Mouse (Mus musculus) kidney, adult 2 months (tissue): Measurements from ENCODE around the gene Dpf1. TPM values are rescaled to one million over a fixed set of nuclear protein-coding genes. Genes with fewer than 3 reads are reported as not detected.

Experiments used
- DNase-seq: peaks from one replicate; pipeline ENCODE4 v3.0.0; 2021
- H3K27ac ChIP-seq: fragments of 200-500 bp; 2 replicates; pipeline ENCODE4 v1.5.1; 2012; ENCODE audit warnings: low read depth, low read length, control low read depth, inconsistent platforms; ENCODE audit not compliant: insufficient read depth
- H3K27me3 ChIP-seq: fragments of 200-500 bp; replicated peaks from 2 replicates; pipeline ENCODE4 v1.6.1; 2012; ENCODE audit warnings: mild to moderate bottlenecking, moderate library complexity, low read length, inconsistent platforms; ENCODE audit not compliant: control insufficient read depth, insufficient read depth
- H3K36me3 ChIP-seq: fragments of 200-500 bp; 2 replicates; pipeline ENCODE4 v1.6.1; 2012; ENCODE audit warnings: mild to moderate bottlenecking, moderate library complexity, low read length, inconsistent platforms; ENCODE audit not compliant: control insufficient read depth, insufficient read depth
- H3K4me1 ChIP-seq: fragments of 200-500 bp; 2 replicates; pipeline ENCODE4 v1.6.1; 2011; ENCODE audit warnings: low read length; ENCODE audit not compliant: control insufficient read depth, insufficient read depth
- H3K4me3 ChIP-seq: fragments of 200-500 bp; 2 replicates; pipeline ENCODE4 v1.5.1; 2011; ENCODE audit warnings: mild to moderate bottlenecking, low read depth, low read length, control low read depth; ENCODE audit not compliant: insufficient read depth
- CTCF ChIP-seq: fragments of 200-500 bp; conservative IDR thresholded peaks from 2 replicates; pipeline ENCODE4 v1.5.1; 2011; ENCODE audit warnings: low read depth, mild to moderate bottlenecking, control low read depth, low read length, moderate library complexity, mixed read lengths; ENCODE audit not compliant: insufficient read depth, insufficient read length
- POLR2A ChIP-seq: fragments of 200-500 bp; IDR thresholded peaks from one replicate; pipeline ENCODE4 v1.6.1; 2011; ENCODE audit warnings: low read depth, low read length, control low read depth
- WGBS: fragments of 180-500 bp; shearing (Covaris S2); methylation state at CpG from one replicate; pipeline ENCODE4 v1.1.7; 2018; 5-methylcytosine and 5-hydroxymethylcytosine counted together
- polyA plus RNA-seq: library from polyadenylated mRNA; depleted of rRNA; stranded (reverse); fragments of >200 nt; gene quantifications from 2 replicates; pipeline ENCODE4 v1.2.3, GENCODE M21; 2012

Gene Dpf1
- polyA plus RNA-seq, 1 experiment = 0.11 TPM

- WGBS = 89% methylated on average over 6 of the region's 6 CpGs
- DNase-seq = no peak
- Histone ChIP-seq H3K4me1 (no peaks in the 10 kb centered on the region), H3K36me3 (no peaks in the 10 kb centered on the region; the same call in 1 of the 2 replicates), H3K27me3 (no peaks in the 10 kb centered on the region), H3K4me3 (no peak overlapping the region), H3K27ac (no peak overlapping the region)
- TF ChIP-seq POLR2A (no peak), CTCF (no peak)
These were observed 32.3 kb downstream of the Dpf1 start for GRCm38 (mm10) chr7:29335841-29336671.

- no peak for TF ChIP-seq CTCF
- H3K27ac ChIP-seq = no peak overlapping the region
- no peaks in the 10 kb centered on the region for H3K4me1 ChIP-seq
- H3K4me3 ChIP-seq = no peak overlapping the region
- H3K36me3 ChIP-seq = no peaks in the 10 kb centered on the region
- DNase-seq = no peak
- 84% methylated on average over 9 of the region's 9 CpGs for WGBS
- no peaks in the 10 kb centered on the region for H3K27me3 ChIP-seq
These were observed 33.1 kb downstream of the Dpf1 start for GRCm38 (mm10) chr7:29336795-29337319.

- Histone ChIP-seq H3K4me3 (no peak overlapping the region), H3K27me3 (no peaks in the 10 kb centered on the region)
- 86% methylated on average over 2 of the region's 2 CpGs for WGBS
These were observed 34.0 kb downstream of the Dpf1 start for GRCm38 (mm10) chr7:29337766-29338165.

DNA sequence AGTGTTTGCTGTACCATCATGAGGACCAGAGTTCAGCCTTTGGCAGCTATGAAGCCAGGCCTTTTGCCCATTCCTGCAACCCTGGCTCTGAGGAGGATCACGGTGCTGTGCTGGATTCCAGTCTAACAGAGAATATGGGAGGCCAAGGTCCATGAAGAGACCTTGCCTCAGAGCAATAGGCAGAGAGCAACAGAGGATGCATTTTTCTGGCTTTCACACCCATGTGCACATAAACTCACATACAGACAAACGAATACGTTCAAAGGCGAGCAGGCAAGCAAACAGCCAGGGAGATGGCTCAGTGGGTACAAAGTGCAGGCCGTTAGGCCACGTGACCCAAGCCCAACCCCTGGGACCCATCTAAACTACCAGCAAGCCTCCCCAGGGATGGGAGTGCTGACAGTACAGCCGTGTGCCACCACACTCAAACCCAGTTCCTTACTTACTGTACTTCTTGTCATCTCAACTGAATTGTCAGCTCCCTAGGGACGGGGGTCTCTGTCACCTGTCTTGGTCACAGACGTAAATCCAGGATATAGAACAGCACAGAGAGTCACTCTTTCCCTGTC is 34.7 kb downstream of the Dpf1 start:
- H3K27ac ChIP-seq = no peak overlapping the region
- no peaks in the 10 kb centered on the region for H3K27me3 ChIP-seq
- H3K4me3 ChIP-seq = no peak overlapping the region
- no peaks in the 10 kb centered on the region for H3K36me3 ChIP-seq
- no peaks in the 10 kb centered on the region for H3K4me1 ChIP-seq
- peak; percentile 73 for DNase-seq
- TF ChIP-seq CTCF = no peak
- TF ChIP-seq POLR2A = no peak
- WGBS = 64% methylated on average over 9 of the region's 9 CpGs

More at GRCm38 (mm10) chr7:29337766-29338165, 34.0 kb downstream of the Dpf1 start:
- Histone ChIP-seq H3K36me3 (no peaks in the 10 kb centered on the region), H3K4me1 (no peaks in the 10 kb centered on the region), H3K27ac (no peak overlapping the region)
- TF ChIP-seq POLR2A (no peak), CTCF (no peak)
- DNase-seq = no peak

DNA sequence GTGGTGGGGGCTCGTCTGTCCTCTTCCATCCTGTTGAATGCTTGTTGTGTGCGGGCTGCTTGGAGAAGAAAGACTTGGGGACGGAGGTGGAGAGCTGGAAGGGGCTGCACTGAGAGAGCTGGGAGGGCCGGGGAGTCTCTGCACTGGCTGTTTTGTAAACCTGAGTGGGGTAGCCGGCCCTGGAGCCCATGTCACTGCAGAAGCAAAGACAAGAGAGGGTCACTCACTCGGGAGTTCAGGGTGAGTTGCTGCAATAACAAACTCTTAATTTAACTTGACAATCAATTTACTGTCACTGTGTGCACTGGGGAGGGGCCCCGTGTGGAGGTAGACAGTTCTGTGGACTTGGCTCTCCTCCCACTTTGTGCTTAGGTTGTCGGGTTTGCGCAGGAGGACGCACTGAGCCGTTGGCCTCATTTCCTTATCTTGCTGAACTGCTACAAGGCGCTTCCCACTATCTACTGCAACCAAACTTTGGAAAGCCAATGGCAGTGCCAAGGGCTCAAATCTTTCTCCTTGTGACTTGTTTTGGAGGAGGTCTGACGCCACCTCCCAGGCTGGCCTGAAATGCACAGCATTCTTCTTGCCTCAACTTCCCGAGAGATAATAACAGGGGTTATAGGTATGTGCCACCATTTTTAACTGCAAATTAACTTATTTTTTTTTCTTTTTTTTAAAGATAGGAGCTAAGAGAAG is 35.4 kb downstream of the Dpf1 start:
- no peak for DNase-seq
- Histone ChIP-seq H3K27ac (no peak overlapping the region), H3K36me3 (no peaks in the 10 kb centered on the region), H3K4me3 (no peak overlapping the region), H3K4me1 (no peaks in the 10 kb centered on the region), H3K27me3 (no peaks in the 10 kb centered on the region)
- WGBS = 49% methylated on average over 14 of the region's 14 CpGs
- TF ChIP-seq POLR2A (no peak), CTCF (no peak)

GRCm38 (mm10) chr7:29340247-29340646 is 36.5 kb downstream of the Dpf1 start:
- 83% methylated on average over 9 of the region's 9 CpGs for WGBS
- TF ChIP-seq CTCF (no peak), POLR2A (no peak)
- Histone ChIP-seq H3K27ac (no peak overlapping the region), H3K27me3 (no peaks in the 10 kb centered on the region), H3K4me1 (no peaks in the 10 kb centered on the region), H3K36me3 (no peaks in the 10 kb centered on the region), H3K4me3 (no peak overlapping the region)
- DNase-seq = no peak

- 93% methylated on average over 8 of the region's 8 CpGs for WGBS
- H3K4me1 ChIP-seq = no peaks in the 10 kb centered on the region
- TF ChIP-seq POLR2A = no peak
- TF ChIP-seq CTCF = no peak
These were observed 37.1 kb downstream of the Dpf1 start for GRCm38 (mm10) chr7:29340838-29341237.

More at GRCm38 (mm10) chr7:29340838-29341237, 37.1 kb downstream of the Dpf1 start:
- no peak overlapping the region for H3K4me3 ChIP-seq
- no peak for DNase-seq
- H3K36me3 ChIP-seq = no peaks in the 10 kb centered on the region
- no peaks in the 10 kb centered on the region for H3K27me3 ChIP-seq
- no peak overlapping the region for H3K27ac ChIP-seq
